ENCODE assay signal across 1 mouse cellular context in genomic region chr11:52003772-52004528, GRCm38 (mm10).
TF ChIP-seq lines count a peak whose summit lies in the region.

TSS of gene Cdkl3 (plus strand) at chr11:52004221.

TF ChIP-seq in MEL, 35 proteins besides CTCF, POLR2A, EP300 and RAD21 (continued from another document):
- TF ChIP-seq USF2 (IDR thresholded peaks at IDR 0.05; ENCODE audit: borderline replicate concordance in 1 of 2, insufficient read depth in 1 of 2, low read depth in 1 of 2, low read length in 2 of 2) = no peak
- no peak for TF ChIP-seq JUND (IDR thresholded peaks at IDR 0.05; ENCODE audit: low read depth, low read length)
- no peak for TF ChIP-seq E2F4 (IDR thresholded peaks at IDR 0.05; ENCODE audit: borderline replicate concordance, low read depth, low read length)
- TF ChIP-seq ETS1 (IDR thresholded peaks at IDR 0.05; ENCODE audit: low read depth, low read length) = peak; percentile 53
- TF ChIP-seq MEF2A (IDR thresholded peaks at IDR 0.05; ENCODE audit: extremely low read depth, insufficient replicate concordance, low read depth, low read length, poor library complexity, severe bottlenecking) = no peak
- TF ChIP-seq CHD1 (IDR thresholded peaks at IDR 0.05; ENCODE audit: low read depth, low read length) = peak; percentile 39; the same call in 1 of the 2 replicates
